Mouse (Mus musculus) thymus, postnatal 4 days (tissue): Measurements from ENCODE around the gene Prdx2.
A peak's percentile ranks its signal among the peaks of the same experiment; 100 is the strongest.

Experiments used
- DNase-seq: peaks from one replicate; pipeline ENCODE4 v3.0.0; 2021

The Prdx2 gene

DNA sequence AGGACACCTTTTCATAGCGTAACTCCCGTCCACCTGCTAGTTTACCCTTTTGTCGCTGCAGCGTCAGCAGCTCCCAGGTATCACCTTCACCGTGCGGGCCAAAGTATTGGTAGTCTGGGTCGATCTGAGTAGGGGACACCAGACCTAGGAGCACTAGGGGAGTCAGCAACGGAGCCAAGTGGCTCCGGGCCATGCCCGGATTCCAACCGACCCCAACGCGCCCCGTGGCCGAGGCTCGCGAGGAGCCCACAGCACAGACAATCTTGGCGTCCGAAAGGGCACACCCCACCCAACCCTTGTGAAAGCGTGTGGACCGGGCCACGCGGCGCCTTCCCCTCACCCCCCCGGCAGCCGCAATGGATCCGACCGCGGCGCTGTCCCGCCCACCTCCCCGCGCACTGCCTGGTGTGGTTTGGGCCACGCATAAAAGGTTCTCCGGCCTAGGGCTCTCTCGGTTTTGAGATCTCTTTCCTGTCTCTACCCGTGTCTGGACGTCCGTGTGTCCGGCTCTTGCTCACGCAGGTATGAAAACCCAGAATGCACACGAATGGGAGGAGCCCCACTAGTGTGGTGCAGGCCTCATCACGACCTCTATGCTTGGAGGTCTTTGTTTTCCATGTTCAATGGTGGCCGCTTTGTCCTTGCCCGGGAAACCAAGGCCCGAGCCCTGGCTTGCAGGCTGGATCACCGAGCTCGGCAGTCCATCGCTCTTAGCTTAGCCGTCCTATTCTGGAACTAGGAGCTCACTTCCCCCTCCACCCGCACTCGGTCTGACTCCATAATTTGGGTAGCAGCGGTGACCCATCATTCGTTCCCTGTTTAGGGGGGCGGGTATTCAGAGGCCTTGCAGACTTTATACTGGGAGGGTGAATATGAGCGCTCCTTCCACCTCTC is at the start of gene Prdx2, which contains the start of the genes Gm49661 and Rnaseh2a:
Gene Prdx2, plus strand, starts transcription at position 347 of the 894 bp plus-strand sequence.
Gene Gm49661, minus strand, starts transcription at position 193 of the 894 bp plus-strand sequence.
Gene Rnaseh2a, minus strand, starts transcription at position 527 of the 894 bp plus-strand sequence.
- peak; percentile 81 for DNase-seq

DNA sequence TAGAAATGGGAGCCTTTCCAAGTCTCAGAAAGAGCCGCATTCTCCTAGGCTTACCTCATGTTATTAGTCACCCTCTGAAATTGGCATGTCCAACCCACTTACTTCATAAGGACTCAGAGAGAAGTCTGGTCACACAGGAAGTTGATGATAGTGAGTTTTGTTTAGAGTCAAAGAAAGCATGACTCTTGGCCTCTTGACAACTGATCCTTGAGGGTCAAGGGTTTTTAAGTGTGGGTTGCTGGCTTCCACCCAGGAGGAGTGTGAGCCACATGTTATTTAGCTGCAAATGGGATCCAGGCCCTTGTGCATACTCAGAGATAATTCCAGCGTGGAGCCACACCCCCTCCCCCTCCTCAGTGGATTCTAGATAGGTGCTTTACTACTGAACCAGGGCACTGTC is 47.8 kb upstream of the Prdx2 start:
- DNase-seq, result no peak

DNA sequence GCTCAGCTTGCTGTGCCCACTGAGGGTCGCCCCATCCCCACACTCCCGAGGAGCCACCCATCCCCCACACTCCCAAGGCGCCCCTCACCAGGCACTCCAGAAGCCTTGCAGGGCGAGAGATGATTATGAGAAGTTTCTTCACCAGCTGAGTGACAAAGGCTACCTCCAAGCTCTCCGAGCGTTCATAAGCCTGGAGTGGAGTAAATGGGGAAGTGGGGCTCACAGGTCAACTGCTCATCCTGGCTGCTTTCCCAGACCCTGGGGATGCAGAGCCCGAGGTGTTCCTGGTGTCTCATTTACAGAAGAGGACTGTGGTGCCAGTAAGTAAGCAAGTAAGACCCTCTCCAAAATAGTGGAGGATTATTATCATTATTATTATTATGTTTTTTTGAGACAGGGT is 43.8 kb upstream of the Prdx2 start:
- DNase-seq, result no peak

GRCm38 (mm10) chr8:84927513-84927912 is 41.9 kb upstream of the Prdx2 start:
- DNase-seq, result no peak

DNA sequence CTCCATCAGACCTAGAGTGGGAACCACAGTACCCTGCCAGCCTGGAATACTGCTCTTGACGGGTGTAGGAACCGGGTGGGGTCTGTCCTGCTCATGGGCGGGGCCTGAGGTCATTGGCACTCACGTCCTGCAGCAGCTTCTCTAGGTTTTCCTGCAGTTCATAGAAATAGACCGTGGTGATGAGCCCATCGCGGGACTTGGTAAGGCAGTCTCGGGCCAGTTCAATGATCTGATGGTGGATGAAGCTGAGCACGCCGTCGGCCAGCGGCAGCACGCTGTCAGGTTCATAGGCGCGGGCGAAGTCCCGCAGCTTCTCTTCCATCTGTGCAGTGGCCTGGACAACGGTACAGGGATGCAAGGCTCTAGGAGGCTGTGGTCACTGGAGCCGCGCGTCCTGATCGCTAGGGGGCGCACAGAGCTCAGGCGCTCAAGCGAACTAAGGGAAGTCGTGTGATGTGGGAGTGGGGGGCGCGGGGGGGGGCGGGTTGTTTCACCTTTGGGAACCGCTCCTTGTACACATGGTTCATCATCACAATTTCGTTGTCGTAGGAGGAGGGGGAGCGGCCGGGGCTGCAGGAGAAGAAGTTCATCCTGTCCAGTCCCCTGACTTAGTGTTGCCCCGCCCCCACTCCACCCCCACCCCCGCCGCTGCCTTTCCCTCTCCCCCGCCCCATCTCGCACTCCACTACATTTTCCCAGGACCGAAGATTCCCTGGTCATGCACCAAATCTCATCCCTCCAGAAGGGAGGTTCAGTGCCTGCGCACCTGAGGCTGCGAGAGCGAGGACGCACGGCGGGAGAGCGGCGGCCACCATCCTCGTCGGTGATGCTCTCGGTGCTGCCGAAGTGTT is 40.7 kb upstream of the Prdx2 start:
- peak; percentile 81 for DNase-seq

DNA sequence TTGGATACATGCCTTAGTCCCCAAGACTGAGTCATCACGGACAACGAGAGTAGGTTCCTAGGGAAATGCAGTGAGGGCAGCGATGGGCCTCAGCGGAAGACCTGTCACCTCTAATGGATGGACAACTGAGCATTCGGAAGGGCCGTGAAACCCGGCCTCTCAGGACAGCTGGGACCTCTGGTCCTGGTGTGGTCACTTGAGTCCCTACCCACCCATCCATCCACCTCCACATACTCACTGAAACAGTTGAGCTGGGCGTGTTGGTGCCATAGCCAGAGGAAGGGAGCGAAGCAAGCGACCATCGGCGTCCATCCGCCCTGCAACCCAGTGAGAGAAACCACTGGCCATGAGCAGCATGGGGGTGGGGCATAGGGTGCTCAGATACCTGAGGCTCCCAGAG is 38.8 kb upstream of the Prdx2 start:
- DNase-seq, result no peak

DNA sequence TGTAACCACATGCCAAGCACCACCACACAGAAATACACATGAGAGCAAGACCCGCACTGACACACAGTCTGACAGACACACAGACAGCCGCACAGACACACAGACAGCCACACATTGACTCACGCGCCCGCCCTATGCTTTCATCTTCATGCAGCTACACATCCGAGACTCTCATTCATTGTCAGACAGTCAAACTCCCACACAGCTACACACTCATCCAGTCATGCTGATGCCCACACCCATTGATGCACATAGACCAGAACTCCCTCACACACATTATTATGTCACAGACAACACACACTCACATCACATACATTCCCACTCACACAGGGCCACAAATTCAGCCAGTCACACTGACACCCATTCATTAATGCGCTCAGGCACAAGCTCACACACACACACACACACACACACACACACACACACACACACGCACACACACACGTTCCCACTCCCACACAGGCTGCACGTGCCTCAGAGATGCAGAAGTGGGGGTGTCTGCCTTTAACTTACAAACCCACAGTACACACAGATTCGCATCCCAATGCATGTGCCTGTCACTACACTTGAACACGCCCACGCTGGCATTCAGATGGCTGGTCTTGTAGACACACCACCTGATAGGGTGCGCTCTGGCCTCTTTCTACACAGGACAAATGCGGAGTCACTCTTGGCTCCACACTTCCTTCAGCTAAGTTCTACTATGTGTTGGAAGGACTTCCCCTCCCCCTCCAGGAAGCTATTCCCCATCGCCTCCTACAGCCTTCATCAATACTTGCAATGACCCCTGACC is 35.4 kb upstream of the Prdx2 start:
- DNase-seq, result no peak

DNA sequence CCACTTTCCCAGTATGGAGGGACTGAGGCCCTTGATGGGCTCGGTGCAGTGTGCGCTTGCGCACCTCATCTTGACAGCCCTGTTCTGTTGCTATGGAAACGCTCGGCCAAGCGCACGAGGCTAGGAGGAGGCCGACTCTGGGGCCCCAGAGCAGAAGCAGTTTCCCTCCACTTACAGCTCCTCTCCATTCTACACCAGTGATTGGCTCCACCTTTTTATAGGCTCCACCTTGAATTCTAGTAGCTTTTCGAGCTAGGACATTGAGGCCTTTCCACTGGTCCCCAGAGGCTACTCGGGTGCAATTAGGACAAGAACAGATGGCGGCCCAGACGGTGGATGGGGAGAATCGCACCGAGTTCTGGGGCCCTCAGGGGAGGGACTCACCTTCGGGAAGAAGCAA is 34.5 kb upstream of the Prdx2 start:
- DNase-seq, result no peak

DNA sequence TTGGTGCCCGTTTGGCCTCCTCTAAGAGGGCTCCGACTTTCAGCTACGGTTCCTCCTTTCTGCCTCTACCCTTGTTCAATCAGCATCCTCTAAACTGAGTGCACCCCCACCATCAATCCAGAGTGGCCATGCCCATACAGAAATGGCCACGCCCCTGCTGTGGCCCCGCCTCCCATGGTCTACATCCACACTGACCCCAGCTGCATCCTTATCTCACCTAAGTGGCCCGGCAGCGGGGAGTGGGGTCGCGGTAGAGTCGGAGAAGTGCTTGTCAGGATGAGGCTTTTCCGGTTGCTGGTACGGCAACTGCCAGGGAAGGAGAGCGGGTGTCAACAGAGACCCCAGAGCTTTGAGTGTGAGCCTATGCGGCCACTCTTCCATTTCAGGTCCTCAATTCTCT is 33.9 kb upstream of the Prdx2 start:
- no peak for DNase-seq

GRCm38 (mm10) chr8:84936041-84936961 is 33.1 kb upstream of the Prdx2 start:
- no peak for DNase-seq

DNA sequence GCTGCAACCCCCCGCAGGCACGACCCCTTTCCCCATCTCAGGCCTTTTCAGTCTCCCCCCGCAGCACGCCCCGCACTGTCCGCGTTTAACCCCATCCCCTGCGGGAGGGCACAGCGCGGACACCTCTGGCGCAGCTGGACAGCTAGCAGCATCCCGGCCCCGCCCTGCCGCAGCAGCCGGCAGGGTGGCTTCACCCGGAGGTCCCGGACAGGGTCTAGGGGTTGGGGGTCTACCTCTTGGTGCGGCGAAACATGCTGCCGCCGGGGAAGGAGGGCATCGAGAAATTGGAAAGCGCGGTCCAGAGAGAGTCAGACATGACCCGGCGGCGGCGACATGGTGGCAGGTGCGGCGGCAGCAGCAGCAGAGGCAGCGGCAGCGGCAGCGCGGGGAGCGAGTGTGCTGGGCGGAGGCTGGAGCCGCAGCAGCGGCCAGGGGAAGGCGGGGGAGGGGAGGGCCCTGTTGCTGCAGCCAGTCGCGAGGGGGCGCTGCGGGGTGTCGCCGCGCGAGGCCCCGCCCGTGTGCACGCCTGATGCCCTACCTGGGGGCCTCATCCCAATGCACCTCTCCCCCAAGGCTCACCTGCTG is 32.3 kb upstream of the Prdx2 start, which contains the start of gene Mast1:
Gene Mast1, minus strand, starts transcription at position 398 of the 585 bp plus-strand sequence.
- DNase-seq, result peak; percentile 80

GRCm38 (mm10) chr8:84937620-84938485 is 31.5 kb upstream of the Prdx2 start:
- no peak for DNase-seq

- DNase-seq, result no peak
Measured at GRCm38 (mm10) chr8:84943699-84944098, 25.7 kb upstream of the Prdx2 start.

DNA sequence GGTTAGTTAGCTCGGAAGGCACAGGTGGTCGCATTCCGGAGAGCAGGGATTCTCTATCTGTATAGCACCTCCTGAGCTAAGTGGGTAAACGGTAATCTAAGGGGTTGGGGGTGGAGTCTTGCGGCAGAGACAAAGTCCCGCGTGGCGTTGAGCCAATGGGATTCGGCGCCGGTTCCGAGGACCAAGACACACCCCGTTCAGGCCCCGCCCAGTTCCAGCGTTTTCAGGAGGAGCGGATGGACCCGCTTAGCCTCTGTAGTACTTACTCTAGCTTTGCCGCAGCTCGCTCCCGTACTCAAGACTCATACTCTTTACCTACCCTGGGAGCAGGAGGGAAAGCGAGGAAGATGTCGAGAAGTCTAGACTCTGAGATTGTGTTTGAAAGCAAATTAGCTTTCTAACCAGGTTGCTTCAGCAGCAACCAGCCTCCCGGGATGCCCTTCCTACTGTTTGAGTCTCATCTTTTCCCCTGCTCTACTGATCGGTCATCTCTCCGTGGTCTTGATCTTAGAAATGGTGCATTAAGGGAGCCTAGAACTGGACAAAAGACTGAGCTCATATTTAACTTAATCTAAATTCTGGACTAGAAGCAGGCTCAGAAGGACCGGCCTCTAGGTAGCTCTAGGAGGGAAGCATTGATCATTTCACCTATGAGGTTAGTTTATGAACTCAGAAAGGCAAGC is 24.8 kb upstream of the Prdx2 start:
- DNase-seq, result peak; percentile 75

DNA sequence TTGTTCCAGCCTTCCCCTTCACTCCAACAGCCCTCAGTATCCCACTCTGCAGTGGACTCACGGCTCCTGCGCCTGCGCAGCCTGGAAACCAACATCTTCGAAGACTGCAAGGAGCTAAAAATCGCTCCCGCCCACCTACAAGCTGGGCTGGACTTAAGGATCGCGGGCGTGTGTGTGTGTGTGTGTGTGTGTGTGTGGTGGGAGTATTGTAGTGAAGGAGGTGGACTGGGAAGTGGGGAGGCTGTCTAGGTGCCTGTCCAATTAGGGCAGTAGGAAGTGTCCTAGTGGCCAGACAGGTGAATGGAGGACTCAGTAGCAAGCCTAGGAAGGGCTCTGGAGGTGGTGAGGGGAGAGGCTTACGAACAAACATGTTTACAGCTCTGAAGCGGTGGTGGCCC is 24.2 kb upstream of the Prdx2 start:
- DNase-seq, result no peak

- peak; percentile 61 for DNase-seq
Measured at GRCm38 (mm10) chr8:84945633-84946527, 23.5 kb upstream of the Prdx2 start.

DNA sequence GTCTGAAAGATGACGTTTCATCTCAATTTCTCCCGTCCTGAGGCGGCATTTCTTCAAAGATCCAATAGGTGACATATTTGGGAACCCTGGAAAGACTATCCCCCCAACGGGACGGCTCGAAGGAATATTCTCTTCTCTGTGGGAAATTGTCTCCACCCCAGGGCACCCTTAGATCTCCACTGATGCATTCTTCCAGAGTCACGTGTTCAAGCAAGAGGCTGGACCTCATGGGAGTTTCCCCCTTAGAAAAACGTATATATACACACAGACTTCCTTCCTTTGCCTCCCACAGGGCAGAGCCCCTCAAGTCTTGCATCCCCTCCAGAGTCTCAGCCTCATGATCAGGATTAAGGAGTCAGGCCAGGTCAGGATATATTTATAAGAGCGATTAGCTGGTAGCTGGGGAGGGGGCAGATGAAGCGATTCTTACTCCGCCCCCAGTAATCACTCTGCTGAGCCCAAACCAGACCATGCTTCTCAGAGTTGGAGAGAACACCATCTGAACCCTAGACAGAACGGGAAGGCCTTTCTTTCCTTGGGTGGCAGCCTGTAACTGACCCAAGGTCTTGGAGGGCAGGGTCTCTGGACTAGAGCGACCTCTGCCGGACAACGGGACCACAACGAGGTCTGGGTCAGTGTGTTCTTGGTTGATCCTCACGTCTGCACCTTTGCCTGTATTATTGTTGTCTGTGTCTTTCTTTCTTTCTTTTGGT is 22.7 kb upstream of the Prdx2 start, which contains the start of gene Rtbdn:
Gene Rtbdn, plus strand, starts transcription at position 464 of the 713 bp plus-strand sequence.
- DNase-seq, result no peak

GRCm38 (mm10) chr8:84947241-84947545 is 22.2 kb upstream of the Prdx2 start:
- peak; percentile 68 for DNase-seq
